Mouse (Mus musculus) kidney, postnatal 14 days (tissue): Measurements from ENCODE around the gene Lrmda.

Experiments
- DNase-seq: peaks from one replicate; pipeline ENCODE4 v3.0.0; 2022; ENCODE audit warnings: mixed read lengths

Lrmda gene

GRCm38 (mm10) chr14:21993251-21994060 is 26.1 kb upstream of the Lrmda start:
- peak; percentile 70 for DNase-seq

- peak; percentile 65 for DNase-seq
Measured at GRCm38 (mm10) chr14:21994061-21994990, 25.2 kb upstream of the Lrmda start.

GRCm38 (mm10) chr14:21995031-21995754 is 24.3 kb upstream of the Lrmda start:
- DNase-seq = peak; percentile 93

- no peak for DNase-seq
Measured at GRCm38 (mm10) chr14:21999588-21999987, 19.9 kb upstream of the Lrmda start.

DNA sequence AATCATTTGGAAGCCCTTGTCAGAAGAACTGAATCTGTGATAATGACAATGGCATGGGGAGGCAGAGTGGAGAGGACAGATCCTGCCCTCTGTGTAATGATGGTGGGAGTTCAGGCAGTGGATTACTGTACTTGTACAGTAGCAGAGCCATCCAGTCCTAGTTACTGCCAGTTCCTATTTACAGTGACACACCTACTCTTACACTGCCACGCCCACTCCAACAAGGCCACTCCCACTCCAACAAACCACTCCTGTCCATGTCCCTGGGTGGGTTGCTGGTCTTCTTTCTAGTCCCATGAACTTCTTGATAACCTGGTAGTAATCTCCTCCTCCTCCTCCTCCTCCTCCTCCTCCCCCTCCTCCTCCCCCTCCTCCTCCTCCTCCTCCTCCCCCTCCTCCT is 16.3 kb upstream of the Lrmda start:
- no peak for DNase-seq

DNA sequence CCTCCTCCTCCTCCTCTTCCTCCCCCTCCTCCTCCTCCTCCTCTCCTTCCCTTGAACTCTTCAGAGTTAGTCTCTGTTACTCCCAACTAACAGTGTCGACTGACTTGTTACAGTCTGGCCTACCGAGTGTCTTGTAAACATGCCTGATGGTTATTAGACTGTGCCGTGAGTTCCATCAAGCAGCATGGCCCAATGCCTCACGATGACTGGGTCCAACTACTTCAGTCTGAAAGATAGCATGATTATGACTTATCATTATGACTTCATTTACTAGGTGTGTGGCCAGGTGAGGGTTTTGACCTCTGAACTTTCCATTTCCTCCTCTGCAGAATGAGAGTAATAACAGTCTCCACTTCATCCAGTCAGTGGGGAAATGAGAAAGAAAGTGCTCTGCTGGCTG is 15.9 kb upstream of the Lrmda start:
- no peak for DNase-seq

- no peak for DNase-seq
Measured at GRCm38 (mm10) chr14:22004943-22005342, 14.6 kb upstream of the Lrmda start.

DNA sequence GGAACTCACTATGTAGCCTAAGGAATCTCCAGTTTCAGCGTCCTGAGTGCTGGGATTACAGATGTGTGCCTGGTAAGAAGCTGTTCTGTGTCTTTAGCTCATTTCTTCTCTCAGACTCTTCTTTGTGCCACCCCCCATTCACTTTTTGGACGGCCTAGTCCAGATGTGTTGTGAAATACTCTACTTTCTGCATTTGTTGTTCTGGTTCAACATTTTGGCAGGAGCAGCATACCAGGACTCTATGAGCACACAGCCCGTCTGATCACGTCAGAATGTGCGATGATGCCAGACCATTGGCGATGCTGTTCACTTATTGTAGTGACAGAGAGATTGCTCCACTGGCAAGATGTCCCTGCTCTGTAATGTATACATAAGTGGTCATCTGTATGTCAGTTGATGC is 12.5 kb upstream of the Lrmda start:
- no peak for DNase-seq

DNA sequence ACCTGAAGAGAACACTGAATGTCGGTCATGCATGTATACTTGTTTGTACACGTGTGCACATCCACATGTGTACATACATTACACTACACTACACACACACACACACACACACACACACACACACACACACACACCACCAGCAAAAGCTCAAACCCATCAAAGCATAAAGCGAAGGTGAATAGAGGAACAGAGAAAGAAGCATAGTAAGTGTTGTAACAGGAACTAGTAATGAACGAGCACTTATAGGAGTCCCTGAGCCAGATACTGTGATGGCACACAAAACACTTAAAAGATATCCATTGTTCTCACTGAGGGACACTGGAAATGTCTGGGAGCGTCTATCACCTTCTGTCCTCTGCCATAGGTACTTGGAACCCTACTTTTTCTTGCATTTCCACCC is 5.2 kb upstream of the Lrmda start:
- no peak for DNase-seq

DNA sequence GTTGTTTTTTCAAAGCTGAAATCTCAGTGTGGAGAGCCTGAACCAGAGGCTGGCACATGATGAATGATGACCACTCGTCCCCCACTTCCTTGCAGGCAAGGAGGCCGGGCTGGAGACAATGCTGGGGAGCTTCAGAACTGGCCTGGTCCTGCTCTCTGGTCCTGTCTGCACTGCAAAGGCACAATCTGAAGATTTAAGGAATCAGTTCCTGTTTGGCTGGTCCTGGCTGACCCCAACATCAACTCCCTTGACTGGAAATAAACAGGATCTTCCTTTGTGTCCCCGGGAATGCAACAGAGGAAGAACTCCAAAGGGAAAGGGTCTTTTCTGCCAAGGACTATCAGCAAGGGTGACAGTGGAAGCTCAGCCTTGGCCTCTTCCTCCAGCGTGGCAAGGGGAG is 4.7 kb upstream of the Lrmda start:
- DNase-seq = peak; percentile 66

- DNase-seq = no peak
Measured at GRCm38 (mm10) chr14:22017011-22017410, 2.5 kb upstream of the Lrmda start.

- no peak for DNase-seq
Measured at GRCm38 (mm10) chr14:22019949-22020845, 685 bp downstream of the Lrmda start.

DNA sequence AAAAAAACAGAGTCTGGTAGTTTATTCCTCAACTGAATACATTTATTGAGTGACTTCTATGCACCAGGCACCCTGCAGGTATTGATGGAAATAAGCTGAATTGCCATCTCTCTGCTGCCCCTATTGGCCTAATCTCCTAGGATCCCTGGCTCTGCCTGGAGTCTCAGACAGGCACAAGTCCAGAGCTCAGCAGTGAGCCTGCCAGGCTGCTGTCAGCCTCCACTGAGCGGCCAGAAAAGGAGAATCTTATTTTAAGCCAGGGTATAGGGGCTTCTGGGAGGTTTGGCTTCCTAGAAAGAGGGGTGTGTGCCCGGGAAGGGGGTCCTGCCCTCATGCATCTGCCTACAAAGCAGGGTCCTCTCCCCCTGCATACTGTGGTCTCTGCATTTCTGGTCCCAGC is 1.4 kb downstream of the Lrmda start:
- DNase-seq = peak; percentile 76

- no peak for DNase-seq
Measured at GRCm38 (mm10) chr14:22023533-22023932, 4.0 kb downstream of the Lrmda start.

GRCm38 (mm10) chr14:22035900-22036299 is 16.4 kb downstream of the Lrmda start:
- DNase-seq = peak; percentile 66

- DNase-seq = no peak
Measured at GRCm38 (mm10) chr14:22036338-22036737, 16.8 kb downstream of the Lrmda start.

DNA sequence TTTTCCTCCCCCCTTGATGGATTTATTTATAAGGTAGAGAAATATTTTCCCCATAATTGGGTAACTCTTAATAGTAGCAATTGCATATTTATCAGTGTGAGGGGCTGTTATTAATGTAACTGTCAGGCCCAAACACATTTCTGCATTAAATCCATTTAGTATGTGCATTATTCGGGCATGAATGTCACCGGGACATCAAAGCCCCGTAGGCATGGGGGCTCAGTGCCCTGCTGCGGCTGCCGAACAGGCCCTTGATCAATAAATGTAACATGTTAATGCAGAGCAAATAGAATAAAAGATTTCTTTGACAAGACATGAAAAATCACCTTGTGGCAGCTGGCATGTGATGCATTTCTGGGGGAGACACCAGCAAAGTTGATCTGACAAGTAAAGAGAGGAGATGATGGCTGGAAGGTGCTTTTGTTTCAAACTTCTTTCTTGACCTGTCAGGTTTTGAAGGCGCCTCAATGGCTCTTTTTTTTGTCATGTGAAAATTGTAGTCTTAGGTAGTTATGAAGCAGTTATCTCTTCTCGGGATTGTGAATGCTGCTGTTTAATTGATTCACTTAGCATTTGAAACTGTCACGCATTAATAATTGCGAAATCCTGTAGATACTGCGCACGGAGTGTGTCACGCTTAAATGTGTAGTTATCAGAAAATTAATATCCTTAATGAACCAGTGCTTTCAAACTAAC is 17.4 kb downstream of the Lrmda start:
- DNase-seq = no peak

DNA sequence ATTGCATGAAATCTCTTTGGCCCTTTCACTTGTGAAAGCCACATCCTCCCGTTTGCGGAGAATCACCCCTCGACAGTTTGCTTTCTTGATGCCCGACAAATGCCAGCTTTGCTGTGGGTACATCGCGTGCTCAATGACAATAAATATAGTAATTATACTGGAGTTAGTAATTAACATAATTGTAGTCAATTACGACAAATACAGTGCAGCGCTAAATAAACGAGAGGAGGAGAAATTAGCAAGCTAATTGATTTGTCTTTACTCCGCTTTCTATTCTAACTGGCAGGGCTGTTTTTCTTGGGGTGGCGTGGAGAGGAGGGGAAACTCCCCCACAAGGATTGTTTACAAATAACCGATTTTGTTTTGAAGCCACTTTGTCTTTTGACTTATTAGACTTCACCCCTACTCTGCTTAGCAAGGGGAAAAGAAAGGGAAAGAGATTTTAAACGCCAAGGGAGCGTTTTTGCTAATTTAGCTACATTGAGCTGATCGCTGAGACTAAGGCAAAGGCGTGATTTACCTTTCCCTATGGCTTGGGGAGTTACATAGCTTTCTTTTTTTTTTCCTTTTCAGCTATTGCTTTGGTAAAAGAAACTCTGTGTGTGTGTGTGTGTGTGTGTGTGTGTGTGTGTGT is 18.1 kb downstream of the Lrmda start:
- no peak for DNase-seq

DNA sequence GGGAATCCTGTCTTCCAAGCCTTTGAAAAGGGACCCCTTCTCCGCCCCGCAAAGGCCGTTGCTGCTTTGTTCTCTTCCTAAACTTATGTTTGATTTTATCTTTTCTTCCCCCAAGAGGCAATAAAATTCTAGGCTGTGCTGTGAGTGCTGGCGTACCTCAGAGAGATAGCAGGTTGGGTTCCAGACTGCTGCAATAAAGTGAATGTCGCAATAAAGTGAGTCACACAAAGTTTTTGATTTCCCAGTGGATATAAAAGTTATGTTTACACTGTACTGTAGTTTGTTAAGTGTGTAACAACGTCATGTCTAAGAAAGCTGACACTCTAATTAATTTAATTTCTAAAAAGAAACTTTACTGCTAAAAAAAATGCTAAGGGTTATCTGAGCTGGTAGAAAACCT is 22.6 kb downstream of the Lrmda start:
- DNase-seq = no peak

DNA sequence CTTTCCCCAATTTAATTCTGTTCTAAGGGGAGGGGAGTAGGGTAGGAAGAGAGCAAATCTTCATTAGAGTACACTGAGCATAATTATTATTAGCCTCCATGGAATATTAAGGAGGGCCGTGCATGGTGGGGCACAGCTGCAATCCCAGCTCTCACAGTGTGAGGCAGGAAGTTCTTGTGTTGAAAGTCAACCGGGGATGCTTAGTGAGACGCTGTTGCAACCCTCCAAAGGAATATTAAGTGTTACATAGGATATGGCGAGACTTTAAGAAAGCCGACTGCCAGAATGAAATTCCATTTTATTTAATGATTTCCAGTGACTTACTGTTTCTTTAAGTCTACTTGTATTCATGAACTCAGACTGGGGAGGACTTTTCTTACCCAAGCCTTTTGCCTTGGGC is 23.9 kb downstream of the Lrmda start:
- no peak for DNase-seq

- DNase-seq = no peak
Measured at GRCm38 (mm10) chr14:22046262-22046856, 26.8 kb downstream of the Lrmda start.
